Mouse (Mus musculus) fibroblast of lung, adult 2 months (primary cell): ENCODE data around the gene Plbd1.

Experiments
- DNase-seq: peaks from one replicate; pipeline ENCODE4 v3.0.0-alpha.2; 2011; ENCODE audit warnings: low read depth

Gene Plbd1

GRCm38 (mm10) chr6:136661706-136662016 is at the start of gene Plbd1:
TSS of gene Plbd1 (minus strand) at chr6:136661928.
- DNase-seq = no peak

- DNase-seq = no peak
These were observed 48.7 kb upstream of the Plbd1 start for GRCm38 (mm10) chr6:136710408-136710807.

- DNase-seq = no peak
These were observed 46.9 kb upstream of the Plbd1 start for GRCm38 (mm10) chr6:136708597-136708996.

GRCm38 (mm10) chr6:136701878-136702277 is 40.1 kb upstream of the Plbd1 start:
- no peak for DNase-seq

GRCm38 (mm10) chr6:136701185-136701584 is 39.5 kb upstream of the Plbd1 start:
- DNase-seq = no peak

GRCm38 (mm10) chr6:136691314-136691713 is 29.6 kb upstream of the Plbd1 start:
- no peak for DNase-seq

- DNase-seq = no peak
These were observed 28.8 kb upstream of the Plbd1 start for GRCm38 (mm10) chr6:136690527-136690926.

- no peak for DNase-seq
These were observed 28.2 kb upstream of the Plbd1 start for GRCm38 (mm10) chr6:136689790-136690413.

GRCm38 (mm10) chr6:136685433-136685832 is 23.7 kb upstream of the Plbd1 start:
- DNase-seq = no peak

- DNase-seq = no peak
These were observed 21.9 kb upstream of the Plbd1 start for GRCm38 (mm10) chr6:136683410-136684334.

GRCm38 (mm10) chr6:136679381-136679780 is 17.7 kb upstream of the Plbd1 start:
- no peak for DNase-seq

- DNase-seq = no peak
These were observed 13.2 kb upstream of the Plbd1 start for GRCm38 (mm10) chr6:136674935-136675334.

- peak; percentile 77 for DNase-seq
These were observed 10.7 kb upstream of the Plbd1 start for GRCm38 (mm10) chr6:136672467-136672866.

GRCm38 (mm10) chr6:136669274-136669673 is 7.5 kb upstream of the Plbd1 start:
- DNase-seq = no peak

GRCm38 (mm10) chr6:136668266-136668986 is 6.7 kb upstream of the Plbd1 start:
- DNase-seq = no peak

GRCm38 (mm10) chr6:136662063-136662462 is 335 bp upstream of the Plbd1 start:
- DNase-seq = no peak

- no peak for DNase-seq
These were observed 660 bp downstream of the Plbd1 start for GRCm38 (mm10) chr6:136660831-136661705.

- DNase-seq = no peak
These were observed 2.5 kb downstream of the Plbd1 start for GRCm38 (mm10) chr6:136659226-136659625.

GRCm38 (mm10) chr6:136658303-136658702 is 3.4 kb downstream of the Plbd1 start:
- no peak for DNase-seq

- no peak for DNase-seq
These were observed 5.9 kb downstream of the Plbd1 start for GRCm38 (mm10) chr6:136655786-136656185.

- DNase-seq = no peak
These were observed 7.3 kb downstream of the Plbd1 start for GRCm38 (mm10) chr6:136654470-136654869.

- no peak for DNase-seq
These were observed 8.4 kb downstream of the Plbd1 start for GRCm38 (mm10) chr6:136653331-136653730.
